Mouse (Mus musculus) common myeloid progenitor, adult 5-6 weeks (primary cell): Measurements from ENCODE around the gene Elmo1. TPM values are rescaled to one million over a fixed set of nuclear protein-coding genes. Genes with fewer than 3 reads are reported as not detected.

Experiments
- ATAC-seq: replicated peaks from 2 replicates; pipeline ENCODE4 v1.8.0; 2016; ENCODE audit warnings: low read depth, mild to moderate bottlenecking, moderate TSS enrichment, inconsistent platforms; ENCODE audit not compliant: poor library complexity, severe bottlenecking
- total RNA-seq: library from RNA; stranded (forward); fragments of 200-1000, 187-1606 nt; gene quantifications from 2 replicates; pipeline ENCODE4 v1.2.3, GENCODE M21; 2017

Elmo1 gene
- total RNA-seq: 68.5 and 75.3 TPM in 2 replicates

GRCm38 (mm10) chr13:20090133-20090710 is at the start of gene Elmo1:
Gene Elmo1 (plus strand): TSS chr13:20090596.
- peak; percentile 55 for ATAC-seq

GRCm38 (mm10) chr13:20041169-20041830 is 49.1 kb upstream of the Elmo1 start:
- ATAC-seq: no peak

- ATAC-seq: no peak
Observed at GRCm38 (mm10) chr13:20042856-20043255, 47.5 kb upstream of the Elmo1 start.

GRCm38 (mm10) chr13:20045350-20045749 is 45.0 kb upstream of the Elmo1 start:
- no peak for ATAC-seq

- ATAC-seq: no peak
Observed at GRCm38 (mm10) chr13:20045836-20046235, 44.6 kb upstream of the Elmo1 start.

- ATAC-seq: no peak
Observed at GRCm38 (mm10) chr13:20046406-20046805, 44.0 kb upstream of the Elmo1 start.

- peak; percentile 21; the same call in 1 of the 2 replicates for ATAC-seq
Observed at GRCm38 (mm10) chr13:20047926-20048836, 42.2 kb upstream of the Elmo1 start.

GRCm38 (mm10) chr13:20048837-20049160 is 41.6 kb upstream of the Elmo1 start:
- ATAC-seq: no peak

- peak; percentile 82 for ATAC-seq
Observed at GRCm38 (mm10) chr13:20049654-20050053, 40.7 kb upstream of the Elmo1 start.

- no peak for ATAC-seq
Observed at GRCm38 (mm10) chr13:20050149-20050548, 40.2 kb upstream of the Elmo1 start.

- no peak for ATAC-seq
Observed at GRCm38 (mm10) chr13:20057926-20058325, 32.5 kb upstream of the Elmo1 start.

GRCm38 (mm10) chr13:20061031-20061430 is 29.4 kb upstream of the Elmo1 start:
- ATAC-seq: no peak

- no peak for ATAC-seq
Observed at GRCm38 (mm10) chr13:20063331-20063730, 27.1 kb upstream of the Elmo1 start.

GRCm38 (mm10) chr13:20072043-20072442 is 18.4 kb upstream of the Elmo1 start:
- ATAC-seq: no peak

GRCm38 (mm10) chr13:20072994-20073393 is 17.4 kb upstream of the Elmo1 start:
- ATAC-seq: no peak

GRCm38 (mm10) chr13:20076521-20076920 is 13.9 kb upstream of the Elmo1 start:
- ATAC-seq: no peak

GRCm38 (mm10) chr13:20077237-20077636 is 13.2 kb upstream of the Elmo1 start:
- ATAC-seq: no peak

GRCm38 (mm10) chr13:20090711-20091603 is 561 bp downstream of the Elmo1 start:
- ATAC-seq: peak; percentile 31

GRCm38 (mm10) chr13:20091604-20091926 is 1.2 kb downstream of the Elmo1 start:
- no peak for ATAC-seq

- peak; percentile 29 for ATAC-seq
Observed at GRCm38 (mm10) chr13:20092301-20092700, 1.9 kb downstream of the Elmo1 start.
